Mouse (Mus musculus) neural tube, embryonic 12.5 days (tissue): ENCODE data around the gene Sele. TPM values are rescaled to one million over a fixed set of nuclear protein-coding genes. Genes with fewer than 3 reads are reported as not detected.

Experiments used
- ATAC-seq: fragments of 200-750 bp; cut with Nextera tagmentation; 2 replicates; pipeline ENCODE4 v1.8.0; 2017; ENCODE audit warnings: low read depth, mild to moderate bottlenecking, moderate TSS enrichment, moderate library complexity; ENCODE audit not compliant: low FRiP score
- H3K27ac ChIP-seq: fragments of 300-500 bp; sonication (generic); 2 replicates; pipeline ENCODE4 v1.5.1; 2016
- H3K27me3 ChIP-seq: fragments of 300-500 bp; sonication (generic); replicated peaks from 2 replicates; pipeline ENCODE4 v1.6.1; 2016; ENCODE audit warnings: mild to moderate bottlenecking
- H3K36me3 ChIP-seq: fragments of 300-500 bp; sonication (generic); 2 replicates; pipeline ENCODE4 v1.6.1; 2016; ENCODE audit warnings: mild to moderate bottlenecking
- H3K4me1 ChIP-seq: fragments of 300-500 bp; sonication (generic); 2 replicates; pipeline ENCODE4 v1.6.1; 2016
- H3K4me2 ChIP-seq: fragments of 300-500 bp; sonication (generic); replicated peaks from 2 replicates; pipeline ENCODE4 v1.6.1; 2016; ENCODE audit warnings: mild to moderate bottlenecking
- H3K4me3 ChIP-seq: fragments of 300-500 bp; sonication (generic); 2 replicates; pipeline ENCODE4 v1.5.1; 2016
- H3K9ac ChIP-seq: fragments of 300-500 bp; sonication (generic); 2 replicates; pipeline ENCODE4 v1.6.1; 2016; ENCODE audit warnings: mild to moderate bottlenecking
- H3K9me3 ChIP-seq: fragments of 300-500 bp; sonication (generic); 2 replicates; pipeline ENCODE4 v1.6.1; 2016; ENCODE audit warnings: mild to moderate bottlenecking
- WGBS: fragments of 180-500 bp; shearing (Covaris S2); methylation state at CpG from one replicate; pipeline ENCODE4 v1.1.7; 2016; 5-methylcytosine and 5-hydroxymethylcytosine counted together
- polyA plus RNA-seq: library from polyadenylated mRNA; unstranded; fragments of >200 nt; fragmentation: Nextera tagmentation; extraction: Ambion mirVana; gene quantifications from 2 replicates; pipeline ENCODE4 v1.2.1, GENCODE M21; 2016

The Sele gene
- polyA plus RNA-seq, 1 experiment from 2014 or later: not detected

- WGBS: 68% methylated on average over 3 of the region's 3 CpGs
- no peaks in the 10 kb centered on the region for H3K9me3 ChIP-seq
- no peaks in the 10 kb centered on the region for H3K4me1 ChIP-seq
- no peak for ATAC-seq
- H3K36me3 ChIP-seq: no peaks in the 10 kb centered on the region
- H3K27me3 ChIP-seq: no peaks in the 10 kb centered on the region
- H3K4me2 ChIP-seq: no peak overlapping the region
- H3K4me3 ChIP-seq: no peak overlapping the region
- no peak overlapping the region for H3K9ac ChIP-seq
- no peak overlapping the region for H3K27ac ChIP-seq
These were observed 4.5 kb upstream of the Sele start for GRCm38 (mm10) chr1:164043549-164043948.

GRCm38 (mm10) chr1:164053561-164053960 lies 5.5 kb downstream of the Sele start:
- Histone ChIP-seq H3K4me3 (no peak overlapping the region), H3K9ac (no peak overlapping the region), H3K27me3 (no peaks in the 10 kb centered on the region), H3K36me3 (no peaks in the 10 kb centered on the region), H3K27ac (no peak overlapping the region), H3K4me2 (no peak overlapping the region), H3K4me1 (no peaks in the 10 kb centered on the region), H3K9me3 (no peaks in the 10 kb centered on the region)
- ATAC-seq: no peak
- WGBS: 94% methylated on average over 9 of the region's 9 CpGs

- Histone ChIP-seq H3K4me3 (no peak overlapping the region), H3K36me3 (no peaks in the 10 kb centered on the region), H3K9me3 (no peaks in the 10 kb centered on the region), H3K9ac (no peak overlapping the region), H3K27ac (no peak overlapping the region), H3K4me1 (no peaks in the 10 kb centered on the region), H3K4me2 (no peak overlapping the region), H3K27me3 (no peaks in the 10 kb centered on the region)
- 49% methylated on average over 2 of the region's 2 CpGs for WGBS
- no peak for ATAC-seq
These were observed 6.8 kb downstream of the Sele start for GRCm38 (mm10) chr1:164054800-164055199.

GRCm38 (mm10) chr1:164060071-164060470 lies 12.0 kb downstream of the Sele start:
- H3K27ac ChIP-seq: no peak overlapping the region
- ATAC-seq: no peak
- no peak overlapping the region for H3K9ac ChIP-seq
- no peaks in the 10 kb centered on the region for H3K27me3 ChIP-seq
- no peaks in the 10 kb centered on the region for H3K9me3 ChIP-seq
- no peak overlapping the region for H3K4me3 ChIP-seq
- no peak overlapping the region for H3K4me2 ChIP-seq
- WGBS: 87% methylated on average over 4 of the region's 4 CpGs
- H3K4me1 ChIP-seq: no peaks in the 10 kb centered on the region
- H3K36me3 ChIP-seq: no peaks in the 10 kb centered on the region

GRCm38 (mm10) chr1:164061278-164061677 lies 13.2 kb downstream of the Sele start:
- no peak for ATAC-seq

GRCm38 (mm10) chr1:164061925-164062324 lies 13.9 kb downstream of the Sele start, which contains the start of gene Sell:
Sell (plus strand) TSS chr1:164061982.
- H3K9ac ChIP-seq: no peak within 1 kb of the TSS
- 87% methylated on average over 4 of the region's 4 CpGs for WGBS
- H3K9me3 ChIP-seq: no peaks in the 10 kb centered on the region
- no peaks in the 10 kb centered on the region for H3K27me3 ChIP-seq
- no peak for ATAC-seq
- no peaks in the 10 kb centered on the region for H3K4me1 ChIP-seq
- no peaks in the 10 kb centered on the region for H3K36me3 ChIP-seq
- H3K4me2 ChIP-seq: no peak within 1 kb of the TSS
- H3K4me3 ChIP-seq: no peak within 1 kb of the TSS
- no peak within 1 kb of the TSS for H3K27ac ChIP-seq

More at GRCm38 (mm10) chr1:164061278-164061677, 13.2 kb downstream of the Sele start:
- no peaks in the 10 kb centered on the region for H3K4me1 ChIP-seq
- H3K4me3 ChIP-seq: no peak overlapping the region
- H3K9me3 ChIP-seq: no peaks in the 10 kb centered on the region
- no peaks in the 10 kb centered on the region for H3K36me3 ChIP-seq
- no peak overlapping the region for H3K9ac ChIP-seq
- no peak overlapping the region for H3K27ac ChIP-seq
- H3K27me3 ChIP-seq: no peaks in the 10 kb centered on the region
- no peak overlapping the region for H3K4me2 ChIP-seq
- WGBS: 42% methylated on average over 4 of the region's 4 CpGs

- Histone ChIP-seq H3K36me3 (no peaks in the 10 kb centered on the region), H3K4me1 (no peaks in the 10 kb centered on the region), H3K27me3 (no peaks in the 10 kb centered on the region), H3K4me3 (no peak overlapping the region), H3K9ac (no peak overlapping the region), H3K27ac (no peak overlapping the region), H3K4me2 (no peak overlapping the region), H3K9me3 (no peaks in the 10 kb centered on the region)
- WGBS: 62% methylated on average over 2 of the region's 2 CpGs
- ATAC-seq: no peak
These were observed 14.8 kb downstream of the Sele start for GRCm38 (mm10) chr1:164062856-164063255.

- no peaks in the 10 kb centered on the region for H3K4me1 ChIP-seq
- no peaks in the 10 kb centered on the region for H3K27me3 ChIP-seq
- no peak overlapping the region for H3K4me3 ChIP-seq
- 69% methylated on average over 3 of the region's 3 CpGs for WGBS
- H3K9me3 ChIP-seq: no peaks in the 10 kb centered on the region
- no peak overlapping the region for H3K9ac ChIP-seq
- no peak for ATAC-seq
- no peaks in the 10 kb centered on the region for H3K36me3 ChIP-seq
- no peak overlapping the region for H3K27ac ChIP-seq
- no peak overlapping the region for H3K4me2 ChIP-seq
These were observed 15.7 kb downstream of the Sele start for GRCm38 (mm10) chr1:164063745-164064144.

- Histone ChIP-seq H3K27me3 (no peaks in the 10 kb centered on the region), H3K4me2 (no peak overlapping the region), H3K4me3 (no peak overlapping the region), H3K4me1 (no peaks in the 10 kb centered on the region), H3K36me3 (no peaks in the 10 kb centered on the region), H3K9me3 (no peaks in the 10 kb centered on the region), H3K9ac (no peak overlapping the region), H3K27ac (no peak overlapping the region)
- no peak for ATAC-seq
These were observed 21.2 kb downstream of the Sele start for GRCm38 (mm10) chr1:164069261-164069660.

GRCm38 (mm10) chr1:164070461-164070860 lies 22.4 kb downstream of the Sele start:
- Histone ChIP-seq H3K4me3 (no peak overlapping the region), H3K9ac (no peak overlapping the region), H3K9me3 (no peaks in the 10 kb centered on the region), H3K27ac (no peak overlapping the region), H3K4me2 (no peak overlapping the region), H3K36me3 (no peaks in the 10 kb centered on the region), H3K4me1 (no peaks in the 10 kb centered on the region), H3K27me3 (no peaks in the 10 kb centered on the region)
- ATAC-seq: no peak
- WGBS: 92% methylated on average over 4 of the region's 4 CpGs

- no peak for ATAC-seq
- Histone ChIP-seq H3K9ac (no peak overlapping the region), H3K36me3 (no peaks in the 10 kb centered on the region), H3K27ac (no peak overlapping the region), H3K4me1 (no peaks in the 10 kb centered on the region), H3K27me3 (no peaks in the 10 kb centered on the region), H3K4me3 (no peak overlapping the region), H3K4me2 (no peak overlapping the region), H3K9me3 (no peaks in the 10 kb centered on the region)
- 85% methylated on average over 7 of the region's 7 CpGs for WGBS
These were observed 23.1 kb downstream of the Sele start for GRCm38 (mm10) chr1:164071111-164071510.

GRCm38 (mm10) chr1:164072001-164072400 lies 24.0 kb downstream of the Sele start:
- no peak overlapping the region for H3K4me3 ChIP-seq
- no peak overlapping the region for H3K4me2 ChIP-seq
- 93% methylated on average over 4 of the region's 4 CpGs for WGBS
- no peaks in the 10 kb centered on the region for H3K27me3 ChIP-seq
- no peaks in the 10 kb centered on the region for H3K4me1 ChIP-seq
- no peaks in the 10 kb centered on the region for H3K9me3 ChIP-seq
- no peak overlapping the region for H3K9ac ChIP-seq
- H3K36me3 ChIP-seq: no peaks in the 10 kb centered on the region
- no peak for ATAC-seq
- no peak overlapping the region for H3K27ac ChIP-seq

GRCm38 (mm10) chr1:164073091-164073490 lies 25.1 kb downstream of the Sele start:
- Histone ChIP-seq H3K4me2 (no peak overlapping the region), H3K9me3 (no peaks in the 10 kb centered on the region), H3K36me3 (no peaks in the 10 kb centered on the region), H3K4me3 (no peak overlapping the region), H3K4me1 (no peaks in the 10 kb centered on the region), H3K27me3 (no peaks in the 10 kb centered on the region), H3K27ac (no peak overlapping the region), H3K9ac (no peak overlapping the region)
- WGBS: 89% methylated on average over 9 of the region's 9 CpGs
- ATAC-seq: no peak
